Mouse (Mus musculus): ENCODE measurements around the gene Dolpp1.

- TF ChIP-seq CTCF (IDR thresholded peaks at IDR 0.05; ENCODE audit: insufficient read depth, low read depth, low read length) (no peak), POLR2A (IDR thresholded peaks at IDR 0.05; ENCODE audit: insufficient read depth, low read depth, low read length) (no peak)
Measured at GRCm38 (mm10) chr2:30366203-30366602, 25.9 kb upstream of the Dolpp1 start.

All from olfactory bulb, adult 2 months (tissue).